Mouse (Mus musculus) limb, embryonic 14.5 days (tissue): ENCODE measurements at regions not wholly inside any gene's neighbourhood (a gene's known extent, or its start where the extent isn't known, plus 50 kb on each side); places are given as distances from the start of the nearest gene placed in this dataset.

ENCODE experiments used
- ATAC-seq: fragments of 200-750 bp; cut with Nextera tagmentation; 2 replicates; pipeline ENCODE4 v1.8.0; 2017; ENCODE audit warnings: low read depth, moderate number of reproducible peaks, moderate TSS enrichment; ENCODE audit not compliant: low FRiP score
- DNase-seq: peaks from one replicate; pipeline ENCODE4 v3.0.0-alpha.2; 2015; ENCODE audit warnings: low spot score
- H3K27ac ChIP-seq: fragments of 300-500 bp; sonication (generic); replicated peaks from 2 replicates; pipeline ENCODE4 v1.5.1; 2014; ENCODE audit warnings: low read depth, mild to moderate bottlenecking, low read length, moderate library complexity, mixed read lengths
- H3K27me3 ChIP-seq: fragments of 300-500 bp; sonication (generic); 2 replicates; pipeline ENCODE4 v1.6.1; 2014; ENCODE audit warnings: low read length, mixed read lengths; ENCODE audit not compliant: control insufficient read depth, insufficient read depth
- H3K36me3 ChIP-seq: fragments of 300-500 bp; sonication (generic); 2 replicates; pipeline ENCODE4 v1.6.1; 2014; ENCODE audit warnings: mild to moderate bottlenecking, low read length, moderate library complexity, mixed read lengths; ENCODE audit not compliant: control insufficient read depth, insufficient read depth
- H3K4me1 ChIP-seq: fragments of 300-500 bp; sonication (generic); 2 replicates; pipeline ENCODE4 v1.6.1; 2014; ENCODE audit warnings: antibody characterized with exemption, low read length, mixed read lengths; ENCODE audit not compliant: control insufficient read depth, insufficient read depth
- H3K4me2 ChIP-seq: fragments of 300-500 bp; sonication (generic); replicated peaks from 2 replicates; pipeline ENCODE4 v1.6.1; 2014; ENCODE audit warnings: low read depth, mild to moderate bottlenecking, low read length, moderate library complexity; ENCODE audit not compliant: severe bottlenecking
- H3K4me3 ChIP-seq: fragments of 300-500 bp; sonication (generic); replicated peaks from 2 replicates; pipeline ENCODE4 v1.5.1; 2014; ENCODE audit warnings: low read length
- H3K9ac ChIP-seq: fragments of 300-500 bp; sonication (generic); 2 replicates; pipeline ENCODE4 v1.6.1; 2014; ENCODE audit warnings: mild to moderate bottlenecking, low read depth, low read length, moderate library complexity; ENCODE audit not compliant: severe bottlenecking
- H3K9me3 ChIP-seq: fragments of 300-500 bp; sonication (generic); 2 replicates; pipeline ENCODE4 v1.6.1; 2016; ENCODE audit warnings: low read length; ENCODE audit not compliant: control insufficient read depth
- POLR2A ChIP-seq: fragments of 200-500 bp; IDR thresholded peaks from 2 replicates; pipeline ENCODE4 v1.8.0; 2012; ENCODE audit warnings: inconsistent platforms, mild to moderate bottlenecking, moderate library complexity, borderline replicate concordance; ENCODE audit not compliant: insufficient read depth, insufficient read length; ENCODE audit errors: extremely low read depth
- WGBS: fragments of 180-500 bp; shearing (Covaris S2); extraction: QIAGEN DNeasy Blood & Tissue Kit; methylation state at CpG from one replicate; pipeline ENCODE4 v1.1.7; 2014; 5-methylcytosine and 5-hydroxymethylcytosine counted together

- no peaks in the 10 kb centered on the region for H3K36me3 ChIP-seq
- DNase-seq: peak; percentile 56
- H3K4me3 ChIP-seq: no peak overlapping the region
- H3K9ac ChIP-seq: no peak overlapping the region
- H3K4me1 ChIP-seq: no peaks in the 10 kb centered on the region; the same call in none of the 2 replicates
- H3K27ac ChIP-seq: no peak overlapping the region
- H3K27me3 ChIP-seq: no peaks in the 10 kb centered on the region
- no peak for ATAC-seq
- TF ChIP-seq POLR2A: no peak
- peaks cover 9% of the 10 kb centered on the region; the same call in 1 of the 2 replicates for H3K9me3 ChIP-seq
- H3K4me2 ChIP-seq: no peak overlapping the region
- 23% methylated on average over 7 of the region's 7 CpGs for WGBS
These were observed 159.5 kb downstream of the Gm19935 start for GRCm38 (mm10) chr8:90657641-90658051.

GRCm38 (mm10) chr8:90657116-90657515 lies 160.1 kb downstream of the Gm19935 start:
- H3K36me3 ChIP-seq: no peaks in the 10 kb centered on the region
- DNase-seq (no peak), ATAC-seq (no peak)
- H3K4me1 ChIP-seq: no peaks in the 10 kb centered on the region; the same call in none of the 2 replicates
- H3K9me3 ChIP-seq: peaks cover 5% of the 10 kb centered on the region; the same call in 1 of the 2 replicates
- H3K4me2 ChIP-seq: no peak overlapping the region
- H3K27me3 ChIP-seq: no peaks in the 10 kb centered on the region
- 82% methylated on average over 5 of the region's 5 CpGs for WGBS
- no peak for TF ChIP-seq POLR2A
- H3K9ac ChIP-seq: no peak overlapping the region
- H3K4me3 ChIP-seq: no peak overlapping the region
- no peak overlapping the region for H3K27ac ChIP-seq

GRCm38 (mm10) chr8:90656436-90657090 lies 160.6 kb downstream of the Gm19935 start:
- ATAC-seq: no peak
- TF ChIP-seq POLR2A: no peak
- H3K9ac ChIP-seq: no peak overlapping the region
- no peak overlapping the region for H3K4me2 ChIP-seq
- H3K9me3 ChIP-seq: no peaks in the 10 kb centered on the region
- no peaks in the 10 kb centered on the region; the same call in none of the 2 replicates for H3K4me1 ChIP-seq
- no peak overlapping the region for H3K4me3 ChIP-seq
- H3K27ac ChIP-seq: no peak overlapping the region
- no peaks in the 10 kb centered on the region for H3K27me3 ChIP-seq
- DNase-seq: no peak
- no peaks in the 10 kb centered on the region for H3K36me3 ChIP-seq
- WGBS: 50% methylated on average over 5 of the region's 5 CpGs

GRCm38 (mm10) chr8:90654786-90655185 lies 162.4 kb downstream of the Gm19935 start:
- TF ChIP-seq POLR2A: no peak
- no peak for DNase-seq
- no peak overlapping the region for H3K9ac ChIP-seq
- no peaks in the 10 kb centered on the region; the same call in none of the 2 replicates for H3K4me1 ChIP-seq
- H3K36me3 ChIP-seq: no peaks in the 10 kb centered on the region
- no peaks in the 10 kb centered on the region for H3K9me3 ChIP-seq
- 85% methylated on average over 2 of the region's 2 CpGs for WGBS
- ATAC-seq: no peak
- no peak overlapping the region for H3K4me2 ChIP-seq
- H3K27me3 ChIP-seq: no peaks in the 10 kb centered on the region
- no peak overlapping the region for H3K4me3 ChIP-seq
- H3K27ac ChIP-seq: no peak overlapping the region

- H3K4me3 ChIP-seq: no peak overlapping the region
- H3K4me2 ChIP-seq: no peak overlapping the region
- no peak overlapping the region for H3K9ac ChIP-seq
- no peaks in the 10 kb centered on the region for H3K4me1 ChIP-seq
- H3K27ac ChIP-seq: no peak overlapping the region
- peak; percentile 27 for DNase-seq
- WGBS: 57% methylated on average over 6 of the region's 6 CpGs
- no peak for ATAC-seq
- no peaks in the 10 kb centered on the region for H3K9me3 ChIP-seq
- TF ChIP-seq POLR2A: no peak
- no peaks in the 10 kb centered on the region for H3K27me3 ChIP-seq
- H3K36me3 ChIP-seq: no peaks in the 10 kb centered on the region
These were observed 174.8 kb downstream of the Gm19935 start for GRCm38 (mm10) chr8:90642392-90642791.
